Mouse (Mus musculus) spleen, adult 2 months (tissue): ENCODE measurements around the gene Zfp772.
"Not testable (repeated sequence)": the region's sequence is repeated elsewhere in the genome, so short reads cannot be mapped to it uniquely, and the experiment has no call there.

Source experiments
- CTCF ChIP-seq: fragments of 200-500 bp; IDR thresholded peaks from 2 replicates; pipeline ENCODE4 v1.5.1; 2011; ENCODE audit warnings: mild to moderate bottlenecking, inconsistent platforms; ENCODE audit not compliant: insufficient read depth, insufficient read length, insufficient replicate concordance; ENCODE audit errors: extremely low read depth
- POLR2A ChIP-seq: fragments of 200-500 bp; IDR thresholded peaks from 2 replicates; pipeline ENCODE4 v1.6.1; 2011; ENCODE audit warnings: low read depth, low read length, inconsistent platforms

GRCm38 (mm10) chr7:7247228-7247627, 37.4 kb upstream of the Zfp772 start, which contains the start of gene Vmn2r29:
- TF ChIP-seq POLR2A, CTCF: not testable (repeated sequence)
